Mouse (Mus musculus): ENCODE data around the gene Fbxw8. TPM values are rescaled to one million over a fixed set of nuclear protein-coding genes. Genes with fewer than 3 reads are reported as not detected.
A peak's percentile ranks its signal among the peaks of the same experiment; 100 is the strongest.

Fbxw8 gene
- polyA plus RNA-seq, 1 experiment from 2014 or later, result 37.9 TPM

DNA sequence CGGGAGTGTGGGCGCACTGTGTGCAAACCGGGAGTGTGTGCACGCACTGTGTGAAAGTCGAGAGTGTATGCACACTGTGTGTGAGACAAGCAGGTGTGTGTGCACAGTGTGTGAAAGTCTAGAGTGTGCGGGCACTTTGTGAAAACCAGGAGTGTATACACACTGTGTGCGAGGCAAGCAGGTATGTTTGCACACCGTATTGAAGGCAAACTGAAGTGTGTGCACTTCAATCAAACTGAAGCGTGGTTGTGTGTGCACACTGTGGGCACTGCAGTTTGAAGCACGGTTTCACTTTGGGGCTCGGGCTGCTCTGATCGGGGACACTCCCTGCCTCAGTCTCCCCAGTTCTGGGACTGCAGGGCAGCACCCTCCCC lies 126.2 kb downstream of the Fbxw8 start:
- H3K4me1 ChIP-seq, result peaks cover 49% of the 10 kb centered on the region

DNA sequence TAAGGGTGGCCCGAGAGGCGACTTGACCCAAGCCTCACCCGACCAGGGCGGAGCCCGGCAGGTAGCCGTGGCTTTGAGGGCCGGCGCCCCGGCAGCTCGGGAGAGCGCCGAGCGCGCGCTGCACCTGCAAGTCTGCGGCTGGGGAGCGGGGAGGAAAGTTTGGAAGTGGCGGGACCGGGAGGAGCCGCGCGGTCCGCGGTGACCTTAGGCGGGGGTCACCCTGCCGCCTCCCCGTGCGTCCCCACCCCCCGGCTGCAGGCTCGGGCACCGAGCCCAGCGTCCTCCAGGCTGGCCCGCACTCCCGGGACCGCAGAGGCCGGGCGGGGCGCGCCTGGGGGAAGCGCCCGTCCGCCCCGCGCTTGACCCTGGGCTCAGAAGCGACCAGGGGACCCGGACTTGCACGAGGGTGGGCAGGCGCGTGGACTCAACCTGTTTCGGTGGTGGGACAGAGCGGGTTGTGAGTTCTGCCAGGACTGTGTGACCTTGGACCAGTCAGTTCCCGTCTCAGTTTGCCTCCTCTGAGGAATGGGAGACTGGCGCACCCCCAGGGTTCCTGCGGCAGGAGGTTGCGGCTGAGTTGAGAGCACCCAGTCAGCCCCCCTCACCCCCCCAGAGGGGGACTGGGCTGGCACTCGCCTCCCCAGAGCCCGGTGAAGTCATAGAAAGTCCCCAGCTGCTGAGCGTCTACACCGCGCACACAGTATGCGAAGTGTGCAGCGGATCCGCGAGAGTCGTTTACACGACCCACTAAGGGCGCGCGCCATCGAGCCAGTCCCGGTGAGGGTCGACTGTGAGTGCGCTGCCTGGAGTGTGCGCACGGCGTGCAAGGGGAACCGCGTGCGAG lies 126.9 kb downstream of the Fbxw8 start:
- 2% methylated on average over 79 of the region's 79 CpGs for WGBS
- DNase-seq (ENCODE audit: low spot score), result peak; percentile 39
- Histone ChIP-seq H3K9me3 (replicated peaks) (no peaks in the 10 kb centered on the region), H3K36me3 (no peaks in the 10 kb centered on the region), H3K4me3 (peak overlapping the region; percentile 68), H3K27me3 (ENCODE audit: low read depth, poor library complexity, severe bottlenecking) (peaks cover 74% of the 10 kb centered on the region), H3K27ac (peak overlapping the region; percentile 61), H3K4me1 (peaks cover 43% of the 10 kb centered on the region)

More for the DNA sequence above, 126.2 kb downstream of the Fbxw8 start:
- DNase-seq (ENCODE audit: low spot score), result no peak
- Histone ChIP-seq H3K4me3 (peak overlapping the region; percentile 68), H3K27ac (no peak overlapping the region), H3K36me3 (no peaks in the 10 kb centered on the region), H3K9me3 (replicated peaks) (no peaks in the 10 kb centered on the region), H3K27me3 (ENCODE audit: low read depth, poor library complexity, severe bottlenecking) (peaks cover 74% of the 10 kb centered on the region)
- 4% methylated on average over 12 of the region's 12 CpGs for WGBS

DNA sequence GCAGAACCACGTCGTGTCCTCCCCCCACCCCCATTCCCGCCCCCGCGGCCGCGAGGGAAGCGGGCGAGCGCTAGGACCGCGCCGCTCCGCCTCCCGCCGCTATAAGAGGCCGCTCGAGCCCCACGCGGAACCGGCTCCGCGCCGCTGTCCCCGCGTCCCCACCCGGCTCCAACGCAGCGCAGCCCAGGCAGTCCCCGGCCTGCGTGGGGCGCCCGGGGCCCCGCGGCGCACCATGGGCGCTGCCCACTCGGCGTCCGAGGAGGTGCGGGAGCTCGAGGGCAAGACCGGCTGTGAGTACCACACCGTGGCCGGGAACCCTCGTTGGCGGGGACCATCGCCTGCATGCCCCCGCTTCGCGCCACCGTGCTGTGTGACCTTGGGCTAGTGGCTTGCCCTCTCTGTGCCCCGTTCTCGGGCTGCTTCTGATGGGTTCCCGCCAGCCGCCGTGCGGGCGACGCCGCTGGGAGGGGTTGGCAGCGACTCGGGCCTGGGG lies 127.5 kb downstream of the Fbxw8 start, which contains the start of gene Tesc:
Tesc (plus strand) TSS at position 46 of the 493 bp plus-strand sequence.
- H3K9me3 ChIP-seq (replicated peaks), result no peaks in the 10 kb centered on the region
- peaks cover 74% of the 10 kb centered on the region for H3K27me3 ChIP-seq (ENCODE audit: low read depth, poor library complexity, severe bottlenecking)
- peak within 1 kb of the TSS; percentile 61 for H3K27ac ChIP-seq
- H3K4me3 ChIP-seq, result peak within 1 kb of the TSS; percentile 68
- DNase-seq (ENCODE audit: low spot score), result peak; percentile 53
- peaks cover 40% of the 10 kb centered on the region for H3K4me1 ChIP-seq
- H3K36me3 ChIP-seq, result no peaks in the 10 kb centered on the region
- under 1% methylated on average over 60 of the region's 63 CpGs for WGBS

DNA sequence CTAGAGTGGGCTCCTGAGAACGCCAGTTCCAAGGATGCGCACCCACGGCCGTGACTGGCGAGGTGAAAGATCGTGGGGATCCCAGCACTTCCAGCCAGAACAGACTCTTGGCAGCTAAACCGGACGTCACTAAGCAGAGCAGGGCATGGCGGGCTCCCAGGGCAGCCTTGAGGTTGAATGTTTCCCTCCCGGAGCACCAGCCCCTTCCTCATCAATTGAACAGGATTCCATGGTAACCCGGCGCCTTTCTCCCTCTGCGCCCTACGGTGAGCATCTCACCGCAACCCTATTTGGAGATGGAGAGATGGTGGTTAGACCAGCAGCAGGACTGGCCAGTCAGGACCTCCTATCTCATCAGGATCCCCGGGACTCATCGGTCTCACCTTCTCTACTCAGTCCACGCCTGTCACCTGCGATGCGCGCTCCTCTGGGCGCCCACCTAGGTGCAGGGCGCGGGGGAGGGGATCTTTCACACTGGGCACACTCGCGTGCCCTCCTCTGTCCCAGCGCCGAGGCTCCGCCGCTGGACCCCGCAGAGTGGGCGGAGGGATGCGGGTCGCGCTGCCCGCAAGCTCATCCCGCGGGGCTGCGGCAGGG lies 128.1 kb downstream of the Fbxw8 start:
- H3K4me1 ChIP-seq, result peaks cover 40% of the 10 kb centered on the region

DNA sequence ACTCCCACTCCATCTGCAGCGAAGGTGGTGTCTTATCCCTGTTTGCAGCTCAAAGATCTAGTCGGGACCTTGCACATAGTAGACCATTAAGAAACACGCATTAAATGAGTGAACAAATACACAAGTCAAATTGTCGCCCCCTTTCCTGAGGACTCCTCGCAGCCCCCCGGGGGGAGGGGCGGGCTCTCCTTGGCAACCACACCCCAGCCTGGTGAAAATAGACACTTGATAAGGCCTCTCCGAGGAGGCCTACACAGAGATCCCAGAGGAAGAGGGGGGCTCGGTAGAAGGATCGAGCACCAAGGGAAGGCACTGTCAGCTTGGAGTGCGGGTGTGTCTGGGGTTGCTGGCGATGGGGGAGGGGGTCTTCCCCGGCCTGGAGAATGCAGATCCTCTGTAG lies 128.9 kb downstream of the Fbxw8 start:
- no peak overlapping the region for H3K27ac ChIP-seq
- WGBS, result 3% methylated on average over 13 of the region's 13 CpGs
- peaks cover 67% of the 10 kb centered on the region for H3K27me3 ChIP-seq (ENCODE audit: low read depth, poor library complexity, severe bottlenecking)
- no peaks in the 10 kb centered on the region for H3K9me3 ChIP-seq (replicated peaks)
- H3K4me1 ChIP-seq, result peaks cover 40% of the 10 kb centered on the region
- no peak for DNase-seq (ENCODE audit: low spot score)
- no peaks in the 10 kb centered on the region for H3K36me3 ChIP-seq
- no peak overlapping the region for H3K4me3 ChIP-seq

More for the DNA sequence above, 128.1 kb downstream of the Fbxw8 start:
- no peaks in the 10 kb centered on the region for H3K9me3 ChIP-seq (replicated peaks)
- H3K4me3 ChIP-seq, result peak overlapping the region; percentile 68
- WGBS, result 2% methylated on average over 39 of the region's 39 CpGs
- DNase-seq (ENCODE audit: low spot score), result peak; percentile 49
- H3K36me3 ChIP-seq, result no peaks in the 10 kb centered on the region
- peaks cover 74% of the 10 kb centered on the region for H3K27me3 ChIP-seq (ENCODE audit: low read depth, poor library complexity, severe bottlenecking)
- H3K27ac ChIP-seq, result peak overlapping the region; percentile 61; the same call in 1 of the 2 replicates

DNA sequence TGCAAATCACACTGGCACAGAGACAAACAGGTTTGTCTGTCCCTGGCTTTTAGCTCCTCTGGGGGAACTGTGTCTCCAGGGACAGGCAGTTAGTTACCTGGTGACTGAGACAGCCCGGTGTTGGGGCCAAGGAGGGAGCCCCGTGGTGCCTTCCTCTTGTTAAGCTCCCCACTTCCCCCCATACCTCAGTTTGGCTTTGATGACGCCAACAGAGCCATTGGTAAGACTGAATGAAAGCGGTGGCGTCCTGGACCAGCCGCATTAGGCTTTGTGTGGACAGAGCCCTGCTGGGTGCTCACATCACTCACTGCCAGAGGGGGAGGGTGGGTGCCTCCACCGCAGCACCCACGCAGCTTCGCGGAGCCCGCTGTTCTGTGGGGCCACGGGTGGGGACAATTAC lies 129.4 kb downstream of the Fbxw8 start:
- WGBS, result 4% methylated on average over 12 of the region's 12 CpGs
- DNase-seq (ENCODE audit: low spot score), result peak; percentile 42
- Histone ChIP-seq H3K27ac (no peak overlapping the region), H3K4me1 (peaks cover 40% of the 10 kb centered on the region), H3K9me3 (replicated peaks) (no peaks in the 10 kb centered on the region), H3K36me3 (no peaks in the 10 kb centered on the region), H3K4me3 (no peak overlapping the region), H3K27me3 (ENCODE audit: low read depth, poor library complexity, severe bottlenecking) (peaks cover 62% of the 10 kb centered on the region)

DNA sequence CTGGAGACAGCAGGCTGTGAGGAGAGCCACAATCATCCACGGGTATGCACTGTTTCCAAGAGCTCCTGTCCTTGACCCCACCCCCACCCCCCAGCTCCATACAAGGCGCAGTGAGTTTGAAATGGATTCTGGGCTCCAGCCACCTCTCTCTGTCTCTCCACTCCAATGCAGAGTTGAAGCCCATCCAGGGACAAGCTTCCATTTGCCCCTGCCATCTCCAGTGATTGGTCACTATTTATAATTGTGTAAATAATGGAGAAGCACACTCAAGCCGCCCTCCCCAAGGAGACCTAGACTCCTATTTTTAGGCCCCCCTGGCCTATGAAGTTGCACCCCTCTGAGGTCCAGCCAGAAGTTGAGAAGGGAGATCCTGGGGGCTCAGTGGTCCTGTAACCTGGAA lies 132.2 kb downstream of the Fbxw8 start:
- H3K27me3 ChIP-seq (ENCODE audit: low read depth, poor library complexity, severe bottlenecking), result peaks cover 49% of the 10 kb centered on the region
- H3K4me1 ChIP-seq, result peaks cover 27% of the 10 kb centered on the region
- 87% methylated on average over 3 of the region's 3 CpGs for WGBS
- no peaks in the 10 kb centered on the region for H3K36me3 ChIP-seq
- H3K9me3 ChIP-seq (replicated peaks), result no peaks in the 10 kb centered on the region
- DNase-seq (ENCODE audit: low spot score), result no peak
- no peak overlapping the region for H3K4me3 ChIP-seq
- no peak overlapping the region for H3K27ac ChIP-seq

DNA sequence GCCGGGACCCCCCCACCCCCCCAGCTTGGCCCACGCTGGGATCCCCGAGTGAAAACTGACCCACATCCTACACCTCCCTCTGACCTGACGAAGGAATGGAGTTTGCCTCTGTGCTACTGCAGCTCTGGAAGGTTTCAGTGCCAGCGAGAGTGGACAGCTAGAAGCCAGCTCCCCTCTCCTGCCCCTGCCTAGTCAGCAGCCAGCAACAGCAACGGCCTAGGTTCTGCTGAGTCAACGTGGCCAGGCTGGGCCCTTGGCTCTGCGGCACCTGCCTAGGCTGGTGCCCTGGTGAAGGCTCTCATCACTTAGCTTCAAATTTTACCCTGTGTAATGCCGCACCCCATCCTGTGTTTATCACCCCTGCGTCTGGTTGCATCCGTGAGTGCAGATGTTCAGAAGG lies 135.4 kb downstream of the Fbxw8 start:
- peaks cover 27% of the 10 kb centered on the region for H3K27me3 ChIP-seq (ENCODE audit: low read depth, poor library complexity, severe bottlenecking)
- 68% methylated on average over 11 of the region's 11 CpGs for WGBS
- no peak overlapping the region for H3K4me3 ChIP-seq
- H3K9me3 ChIP-seq (replicated peaks), result no peaks in the 10 kb centered on the region
- H3K27ac ChIP-seq, result no peak overlapping the region
- peaks cover 9% of the 10 kb centered on the region for H3K4me1 ChIP-seq
- no peak for DNase-seq (ENCODE audit: low spot score)
- no peaks in the 10 kb centered on the region for H3K36me3 ChIP-seq

DNA sequence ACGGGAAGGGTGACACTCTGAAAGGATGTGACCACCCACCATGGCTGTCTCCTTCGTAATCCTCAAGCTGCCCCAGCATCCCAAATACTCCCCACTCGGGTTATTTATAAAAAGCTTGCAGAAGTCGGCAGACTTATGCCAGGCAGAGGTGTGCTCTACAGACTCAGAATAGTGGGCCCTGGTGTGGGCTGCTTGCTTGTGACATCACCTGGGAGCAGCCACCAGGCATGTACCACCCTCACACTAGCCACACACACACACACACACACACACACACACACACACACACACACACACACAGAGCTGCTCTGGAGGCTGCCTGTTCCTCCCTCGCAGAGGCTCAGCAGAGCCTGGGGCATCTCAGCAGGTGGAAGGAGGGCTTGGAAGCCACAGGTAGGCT lies 137.7 kb downstream of the Fbxw8 start:
- Histone ChIP-seq H3K4me3 (no peak overlapping the region), H3K9me3 (replicated peaks) (no peaks in the 10 kb centered on the region), H3K27ac (no peak overlapping the region), H3K27me3 (ENCODE audit: low read depth, poor library complexity, severe bottlenecking) (peaks cover 29% of the 10 kb centered on the region), H3K36me3 (no peaks in the 10 kb centered on the region), H3K4me1 (peaks cover 17% of the 10 kb centered on the region)
- DNase-seq (ENCODE audit: low spot score), result no peak
- WGBS, result 64% methylated on average over 5 of the region's 5 CpGs

DNA sequence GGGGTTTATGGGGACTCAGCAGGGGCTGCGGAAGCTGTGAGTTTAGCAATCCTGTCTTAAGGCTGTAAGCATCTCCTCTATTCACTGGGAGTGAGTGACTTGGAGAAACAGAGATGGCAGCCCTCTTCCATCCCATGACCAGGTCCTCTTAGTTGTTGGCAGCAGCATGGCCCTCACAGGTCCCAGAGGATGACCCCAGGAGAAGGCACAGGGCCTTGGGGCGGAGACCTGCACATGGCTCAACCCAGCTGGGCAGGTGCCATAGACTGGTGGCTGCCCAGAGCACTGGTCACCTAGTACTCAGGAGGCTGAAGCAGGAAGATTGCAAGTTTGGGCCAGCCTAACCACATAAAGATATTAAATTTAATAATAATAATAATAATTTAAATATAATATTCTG lies 139.6 kb downstream of the Fbxw8 start:
- 85% methylated on average over 2 of the region's 2 CpGs for WGBS
- Histone ChIP-seq H3K27ac (no peak overlapping the region), H3K4me1 (peaks cover 17% of the 10 kb centered on the region), H3K9me3 (replicated peaks) (no peaks in the 10 kb centered on the region), H3K4me3 (no peak overlapping the region), H3K27me3 (ENCODE audit: low read depth, poor library complexity, severe bottlenecking) (peaks cover 29% of the 10 kb centered on the region), H3K36me3 (peaks cover 8% of the 10 kb centered on the region; the same call in 1 of the 2 replicates)
- no peak for DNase-seq (ENCODE audit: low spot score)

DNA sequence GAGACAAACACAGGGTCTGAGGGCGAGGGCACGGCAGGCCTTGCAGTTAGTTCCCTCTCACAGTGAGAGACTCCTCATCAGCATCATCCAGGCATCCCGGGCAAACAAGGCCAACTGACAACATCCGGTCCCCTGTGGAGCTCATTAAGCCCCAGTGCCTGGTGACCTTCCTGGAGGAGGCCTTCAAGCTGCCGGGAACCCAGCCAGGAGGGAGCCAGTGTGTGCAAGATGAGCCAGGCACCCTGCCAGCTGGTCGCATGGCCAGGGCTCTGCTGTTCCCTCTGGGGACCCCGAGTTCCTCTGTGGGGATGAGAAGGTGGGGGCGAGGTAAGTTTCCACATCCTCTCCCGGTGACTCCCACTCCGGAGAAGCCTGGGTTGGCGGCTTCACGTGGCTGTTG lies 140.2 kb downstream of the Fbxw8 start:
- no peak overlapping the region for H3K4me3 ChIP-seq
- no peak for DNase-seq (ENCODE audit: low spot score)
- peaks cover 29% of the 10 kb centered on the region for H3K27me3 ChIP-seq (ENCODE audit: low read depth, poor library complexity, severe bottlenecking)
- peaks cover 17% of the 10 kb centered on the region for H3K4me1 ChIP-seq
- WGBS, result 26% methylated on average over 12 of the region's 12 CpGs
- peaks cover 14% of the 10 kb centered on the region for H3K36me3 ChIP-seq
- no peaks in the 10 kb centered on the region for H3K9me3 ChIP-seq (replicated peaks)
- peak overlapping the region; percentile 25; the same call in 1 of the 2 replicates for H3K27ac ChIP-seq

All from limb, embryonic 10.5 days (tissue).